Mouse (Mus musculus): ENCODE results near the gene Exosc6. TPM values are rescaled to one million over a fixed set of nuclear protein-coding genes. Genes with fewer than 3 reads are reported as not detected.
"Not testable (repeated sequence)": the region's sequence is repeated elsewhere in the genome, so short reads cannot be mapped to it uniquely, and the experiment has no call there.

The Exosc6 gene
- total RNA-seq (2014; rRNA removed) (11.8 TPM in 1 of 2 replicates, not detected in the other), polyA plus RNA-seq (2015; fragmentation: Nextera tagmentation; extraction: Ambion mirVana) (not detected in 2 replicates)

DNA sequence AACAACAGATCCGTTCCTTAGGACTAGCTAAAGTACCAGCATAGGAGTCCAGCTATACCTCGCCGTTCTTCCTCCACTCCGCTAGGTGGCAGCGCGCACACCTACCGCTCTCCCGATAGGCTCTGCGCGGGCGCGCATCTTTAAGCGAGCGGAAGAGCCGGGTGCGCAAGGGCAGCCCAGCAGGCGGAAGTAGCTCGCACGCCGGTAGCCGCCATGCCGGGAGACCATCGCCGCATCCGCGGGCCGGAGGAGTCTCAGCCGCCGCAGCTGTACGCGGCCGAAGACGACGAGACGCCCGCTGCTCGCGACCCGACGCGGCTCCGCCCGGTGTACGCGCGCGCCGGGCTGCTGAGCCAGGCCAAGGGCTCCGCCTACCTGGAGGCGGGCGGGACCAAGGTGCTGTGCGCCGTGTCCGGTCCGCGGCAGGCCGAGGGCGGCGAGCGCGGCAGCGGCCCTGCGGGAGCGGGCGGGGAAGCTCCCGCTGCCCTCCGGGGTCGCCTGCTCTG is at the start of gene Exosc6:
TSS of gene Exosc6 (plus strand) at position 182 of the 506 bp plus-strand sequence.
- H3K36me3 ChIP-seq (ENCODE audit: insufficient read depth, low read length) = peaks cover 47% of the 10 kb centered on the region
- peak within 1 kb of the TSS; percentile 72 for H3K9ac ChIP-seq (replicated peaks; ENCODE audit: low read length)
- under 1% methylated on average over 53 of the region's 68 CpGs for WGBS
- H3K4me1 ChIP-seq (ENCODE audit: insufficient read depth, low read length) = peaks cover 13% of the 10 kb centered on the region
- H3K9me3 ChIP-seq (ENCODE audit: low read length) = no peaks in the 10 kb centered on the region
- H3K27me3 ChIP-seq (ENCODE audit: insufficient read depth, low read length) = no peaks in the 10 kb centered on the region
- H3K4me2 ChIP-seq (ENCODE audit: low read depth, low read length) = peak within 1 kb of the TSS; percentile 97
- H3K27ac ChIP-seq = peak within 1 kb of the TSS; percentile 70
- DNase-seq (ENCODE audit: low spot score) (peak; percentile 97), ATAC-seq (peak; percentile 94)
- H3K4me3 ChIP-seq (ENCODE audit: low read length) = peak within 1 kb of the TSS; percentile 91
- TF ChIP-seq CTCF (IDR thresholded peaks at IDR 0.05; ENCODE audit: low read depth) = peak; percentile 95

DNA sequence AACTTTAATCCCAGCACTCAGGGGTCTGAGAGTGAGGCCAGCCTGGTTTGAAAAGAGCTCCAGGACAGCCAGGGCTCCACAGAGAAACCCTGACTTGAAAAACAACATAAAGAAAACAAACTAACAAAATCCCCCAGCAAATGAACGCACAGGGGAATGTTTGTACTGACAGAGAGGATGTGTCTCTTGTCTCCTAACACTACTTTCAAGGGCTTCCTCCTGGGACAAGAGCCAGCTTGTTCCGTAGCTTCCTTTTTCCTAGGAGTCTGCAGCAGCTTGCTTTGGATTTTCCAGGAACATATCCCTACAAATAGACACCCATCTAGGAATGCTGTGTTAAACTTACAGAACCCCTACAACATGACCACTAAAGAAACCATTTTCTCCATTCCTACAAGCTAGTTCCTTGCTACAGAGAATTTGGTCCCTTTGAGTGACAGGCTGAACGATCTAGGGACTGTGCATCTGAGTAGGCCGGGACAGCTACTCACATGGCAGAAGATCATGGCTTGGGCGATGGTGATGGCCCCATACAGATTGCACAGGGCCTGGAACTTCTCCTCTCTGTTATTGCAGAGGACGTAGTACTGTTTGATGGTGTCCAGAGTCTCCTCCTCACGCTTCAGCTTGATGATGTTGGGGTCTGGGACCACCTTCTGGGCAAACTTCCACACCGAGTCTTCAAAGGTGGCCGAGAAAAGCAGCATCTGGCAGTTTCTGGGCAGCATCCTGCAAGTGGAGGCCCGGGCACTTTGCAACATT is 45.7 kb upstream of the Exosc6 start:
- H3K9me3 ChIP-seq (ENCODE audit: low read length); H3K9ac ChIP-seq (replicated peaks; ENCODE audit: low read length); H3K4me1 ChIP-seq (ENCODE audit: insufficient read depth, low read length); H3K27ac ChIP-seq; ATAC-seq; H3K4me3 ChIP-seq (ENCODE audit: low read length); H3K27me3 ChIP-seq (ENCODE audit: insufficient read depth, low read length); H3K4me2 ChIP-seq (ENCODE audit: low read depth, low read length); DNase-seq (ENCODE audit: low spot score): not testable (repeated sequence)
- WGBS = 92% methylated on average over 8 of the region's 10 CpGs
- H3K36me3 ChIP-seq (ENCODE audit: insufficient read depth, low read length) = peaks cover 29% of the 10 kb centered on the region

DNA sequence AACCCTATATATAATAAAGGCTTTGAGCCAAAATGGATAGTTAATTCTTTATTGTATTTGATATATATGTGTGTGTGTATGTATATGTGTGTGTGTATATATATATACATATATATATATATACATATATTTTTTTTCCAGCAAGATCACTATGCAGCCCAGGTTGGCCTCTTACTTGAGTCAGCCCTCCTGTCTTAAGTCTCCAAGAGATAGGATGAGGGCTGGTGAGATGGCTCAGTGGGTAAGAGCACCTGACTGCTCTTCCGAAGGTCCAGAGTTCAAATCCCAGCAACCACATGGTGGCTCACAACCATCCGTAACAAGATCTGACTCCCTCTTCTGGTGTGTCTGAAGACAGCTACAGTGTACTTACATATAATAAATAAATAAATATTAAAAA is 29.5 kb upstream of the Exosc6 start:
- DNase-seq (ENCODE audit: low spot score); H3K27me3 ChIP-seq (ENCODE audit: insufficient read depth, low read length); ATAC-seq; H3K36me3 ChIP-seq (ENCODE audit: insufficient read depth, low read length); H3K4me1 ChIP-seq (ENCODE audit: insufficient read depth, low read length); H3K4me3 ChIP-seq (ENCODE audit: low read length); H3K9ac ChIP-seq (replicated peaks; ENCODE audit: low read length); H3K27ac ChIP-seq; H3K9me3 ChIP-seq (ENCODE audit: low read length): not testable (repeated sequence)
- 91% methylated on average over 1 of the region's 2 CpGs for WGBS
- peak overlapping the region; percentile 67; the same call in 1 of the 2 replicates for H3K4me2 ChIP-seq (ENCODE audit: low read depth, low read length)

DNA sequence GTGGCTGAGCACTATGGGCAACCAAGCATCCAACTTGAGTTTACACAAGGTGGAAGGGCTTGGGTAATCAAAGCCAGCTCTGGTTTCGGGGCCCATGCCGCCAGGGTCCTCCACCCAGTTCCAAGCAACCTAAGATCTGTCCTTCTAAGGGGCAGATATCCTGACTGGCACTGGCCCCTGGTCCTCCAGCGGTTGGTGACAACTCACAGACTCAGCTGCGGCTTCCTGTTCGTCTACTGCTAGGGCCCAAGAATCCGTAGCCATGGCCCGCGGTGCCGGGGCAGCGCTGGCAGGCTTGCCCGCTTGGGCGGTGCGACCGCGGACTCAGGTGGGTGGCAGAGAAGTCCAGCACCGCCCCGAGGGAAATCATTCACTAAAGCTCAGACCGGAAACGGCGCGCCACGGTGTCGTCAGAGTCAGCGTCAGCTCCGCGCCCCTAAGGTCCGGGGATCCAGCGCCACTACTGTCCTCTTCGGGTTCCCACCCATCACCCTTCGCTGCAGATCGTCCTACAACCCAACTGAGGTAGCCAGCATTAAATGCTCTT is 28.7 kb upstream of the Exosc6 start:
- under 1% methylated on average over 31 of the region's 31 CpGs for WGBS

DNA sequence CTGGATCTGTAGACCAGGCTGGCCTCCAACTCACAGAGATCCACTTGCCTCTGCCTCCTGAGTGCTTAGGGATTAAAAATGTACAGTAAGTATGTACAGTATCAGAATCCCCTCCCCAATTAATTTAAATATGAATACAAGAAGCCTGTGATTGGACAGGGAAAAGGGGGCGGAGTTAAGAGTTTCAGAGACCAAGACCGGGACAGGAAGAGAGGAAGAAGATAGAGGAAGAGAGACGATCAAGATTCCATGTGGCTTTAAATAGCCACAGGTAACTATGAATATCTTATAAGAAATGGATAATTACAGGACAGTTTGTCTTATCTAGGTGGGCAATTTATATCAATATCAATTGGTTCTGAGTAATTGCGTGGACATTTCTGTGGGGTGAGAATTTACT is 26.6 kb upstream of the Exosc6 start:
- DNase-seq (ENCODE audit: low spot score) (no peak), ATAC-seq (no peak)
- H3K36me3 ChIP-seq (ENCODE audit: insufficient read depth, low read length) = no peaks in the 10 kb centered on the region
- no peak overlapping the region for H3K9ac ChIP-seq (replicated peaks; ENCODE audit: low read length)
- H3K4me3 ChIP-seq (ENCODE audit: low read length) = no peak overlapping the region
- no peaks in the 10 kb centered on the region for H3K9me3 ChIP-seq (ENCODE audit: low read length)
- WGBS = 64% methylated on average over 4 of the region's 4 CpGs
- H3K4me1 ChIP-seq (ENCODE audit: insufficient read depth, low read length) = no peaks in the 10 kb centered on the region
- H3K4me2 ChIP-seq (ENCODE audit: low read depth, low read length) = no peak overlapping the region
- no peaks in the 10 kb centered on the region for H3K27me3 ChIP-seq (ENCODE audit: insufficient read depth, low read length)
- no peak for TF ChIP-seq CTCF (IDR thresholded peaks at IDR 0.05; ENCODE audit: low read depth)
- H3K27ac ChIP-seq = no peak overlapping the region

More for the DNA sequence above, 28.7 kb upstream of the Exosc6 start:
- H3K4me2 ChIP-seq (ENCODE audit: low read depth, low read length) = peak overlapping the region; percentile 67
- H3K9ac ChIP-seq (replicated peaks; ENCODE audit: low read length) = peak overlapping the region; percentile 76
- no peaks in the 10 kb centered on the region for H3K4me1 ChIP-seq (ENCODE audit: insufficient read depth, low read length)
- no peaks in the 10 kb centered on the region for H3K27me3 ChIP-seq (ENCODE audit: insufficient read depth, low read length)
- H3K36me3 ChIP-seq (ENCODE audit: insufficient read depth, low read length) = no peaks in the 10 kb centered on the region
- peak; percentile 95 for DNase-seq (ENCODE audit: low spot score)
- H3K27ac ChIP-seq = peak overlapping the region; percentile 71
- 0 out of 2 replicates have a peak, but pooled peaks have one; percentile 4 for TF ChIP-seq CTCF (IDR thresholded peaks at IDR 0.05; ENCODE audit: low read depth)
- peak overlapping the region; percentile 70 for H3K4me3 ChIP-seq (ENCODE audit: low read length)
- no peaks in the 10 kb centered on the region for H3K9me3 ChIP-seq (ENCODE audit: low read length)
- peak; percentile 97 for ATAC-seq

DNA sequence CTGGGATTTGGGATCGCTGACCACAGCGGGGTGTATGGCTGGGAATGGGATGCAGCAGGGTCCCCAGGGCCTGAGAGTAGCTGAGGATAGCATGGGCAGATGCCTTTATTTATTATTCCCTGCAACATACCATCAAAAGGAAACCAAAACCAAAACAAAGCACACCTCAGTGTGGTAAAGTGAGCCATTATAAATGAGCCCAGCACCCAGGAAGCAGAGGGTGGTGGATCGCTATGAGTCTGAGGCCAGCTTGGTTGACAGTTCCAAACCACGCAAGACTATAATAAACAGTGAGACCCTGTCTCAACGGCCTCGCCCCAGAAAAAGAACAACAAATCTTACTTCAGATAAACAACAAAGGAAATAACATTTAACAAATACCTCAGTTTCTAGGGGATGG is 26.1 kb upstream of the Exosc6 start:
- no peak for TF ChIP-seq CTCF (IDR thresholded peaks at IDR 0.05; ENCODE audit: low read depth)
- Histone ChIP-seq H3K4me2 (ENCODE audit: low read depth, low read length) (no peak overlapping the region), H3K27ac (no peak overlapping the region), H3K9me3 (ENCODE audit: low read length) (no peaks in the 10 kb centered on the region), H3K9ac (replicated peaks; ENCODE audit: low read length) (no peak overlapping the region), H3K4me1 (ENCODE audit: insufficient read depth, low read length) (no peaks in the 10 kb centered on the region), H3K4me3 (ENCODE audit: low read length) (no peak overlapping the region), H3K36me3 (ENCODE audit: insufficient read depth, low read length) (no peaks in the 10 kb centered on the region), H3K27me3 (ENCODE audit: insufficient read depth, low read length) (no peaks in the 10 kb centered on the region)
- no peak for DNase-seq (ENCODE audit: low spot score)
- WGBS = 80% methylated on average over 6 of the region's 6 CpGs
- no peak for ATAC-seq
